Mouse (Mus musculus) myocyte (in vitro differentiated cells): Measurements from ENCODE around the gene Baz2b. TPM values are rescaled to one million over a fixed set of nuclear protein-coding genes. Genes with fewer than 3 reads are reported as not detected.

ENCODE experiments used
- H3K27me3 ChIP-seq: one replicate; pipeline ENCODE4 v1.6.1; 2011; ENCODE audit not compliant: control insufficient read depth, insufficient read depth, insufficient read length
- H3K36me3 ChIP-seq: one replicate; pipeline ENCODE4 v1.6.1; 2011; ENCODE audit not compliant: control insufficient read depth, insufficient read depth
- H3K4me2 ChIP-seq: one replicate; pipeline ENCODE4 v1.6.1; 2011; ENCODE audit warnings: low read depth, control low read depth
- H3K4me3 ChIP-seq: one replicate; pipeline ENCODE4 v1.5.1; 2011; ENCODE audit warnings: mild to moderate bottlenecking, control low read depth, moderate library complexity
- H3K79me2 ChIP-seq: one replicate; pipeline ENCODE4 v1.6.1; 2011; ENCODE audit not compliant: control insufficient read depth, insufficient read depth
- H3ac ChIP-seq: one replicate; pipeline ENCODE4 v1.6.1; 2011; ENCODE audit not compliant: control insufficient read depth, insufficient read length
- CEBPB ChIP-seq: IDR thresholded peaks from 2 replicates; pipeline ENCODE4 v1.6.1; 2011; ENCODE audit warnings: mild to moderate bottlenecking, moderate library complexity; ENCODE audit not compliant: poor library complexity, insufficient read depth, severe bottlenecking
- E2F4 ChIP-seq: IDR thresholded peaks from one replicate; pipeline ENCODE4 v1.6.1; 2011; ENCODE audit warnings: mild to moderate bottlenecking, control low read depth, moderate library complexity; ENCODE audit not compliant: insufficient read depth
- MAX ChIP-seq: IDR thresholded peaks from one replicate; pipeline ENCODE4 v1.6.1; 2011; ENCODE audit warnings: low read depth, mild to moderate bottlenecking, control low read depth
- MYOD1 ChIP-seq, 3 experiments: IDR thresholded peaks; one replicate each; pipeline ENCODE4 v1.6.1; 2011; ENCODE audit warnings: control low read depth in 2 of 3, low read depth in 2 of 3, mild to moderate bottlenecking in 2 of 3, moderate library complexity in 1 of 3; ENCODE audit not compliant: insufficient read length in 2 of 3, control insufficient read depth in 1 of 3
- MYOG ChIP-seq, 3 experiments: IDR thresholded peaks; one replicate each; pipeline ENCODE4 v1.6.1; 2011; ENCODE audit warnings: control low read depth in 2 of 3, low read depth in 2 of 3, mild to moderate bottlenecking in 2 of 3; ENCODE audit not compliant: insufficient read length in 2 of 3, control insufficient read depth in 1 of 3, insufficient read depth in 1 of 3
- POLR2A ChIP-seq: IDR thresholded peaks from one replicate; pipeline ENCODE4 v1.6.1; 2011; ENCODE audit warnings: low read depth, mild to moderate bottlenecking, control low read depth, moderate library complexity; ENCODE audit not compliant: insufficient read length
- POLR2AphosphoS2 ChIP-seq: IDR thresholded peaks from one replicate; pipeline ENCODE4 v1.6.1; 2011; ENCODE audit warnings: low read depth, control low read depth; ENCODE audit not compliant: insufficient read length
- REST ChIP-seq: IDR thresholded peaks from one replicate; pipeline ENCODE4 v1.6.1; 2011; ENCODE audit warnings: mild to moderate bottlenecking, control low read depth, moderate library complexity; ENCODE audit not compliant: insufficient read depth, insufficient read length
- SRF ChIP-seq: IDR thresholded peaks from one replicate; pipeline ENCODE4 v1.6.1; 2011; ENCODE audit warnings: low read depth; ENCODE audit not compliant: control insufficient read depth, insufficient read length
- TCF12 ChIP-seq: IDR thresholded peaks from one replicate; pipeline ENCODE4 v1.6.1; 2011; ENCODE audit warnings: mild to moderate bottlenecking, control low read depth; ENCODE audit not compliant: poor library complexity, insufficient read depth, severe bottlenecking
- TCF3 ChIP-seq: IDR thresholded peaks from one replicate; pipeline ENCODE4 v1.6.1; 2011; ENCODE audit warnings: low read depth, control low read depth; ENCODE audit not compliant: insufficient read length
- USF1 ChIP-seq: IDR thresholded peaks from one replicate; pipeline ENCODE4 v1.6.1; 2011; ENCODE audit warnings: low read depth, mild to moderate bottlenecking, control low read depth, moderate library complexity
- polyA plus RNA-seq: library from polyadenylated mRNA; unstranded; fragments of >200 nt; fragmentation: generic; extraction: Trizol; gene quantifications from one replicate; pipeline ENCODE4 v1.2.1, GENCODE M21; 2012; ENCODE audit warnings: missing spikeins

Gene Baz2b
- polyA plus RNA-seq, 1 experiment: 11.8 TPM

GRCm38 (mm10) chr2:60071813-60072212 lies 137.8 kb downstream of the Baz2b start:
- H3K4me2 ChIP-seq: no peak overlapping the region
- H3K27me3 ChIP-seq: no peaks in the 10 kb centered on the region
- no peaks in the 10 kb centered on the region for H3K79me2 ChIP-seq
- H3ac ChIP-seq: no peak overlapping the region
- TF ChIP-seq USF1 (no peak), E2F4 (no peak), MYOD1 (IDR thresholded peaks at IDR 0.05; ENCODE audit: control insufficient read depth in 1 of 3, insufficient read length in 2 of 3, low read depth in 2 of 3) (no peak), TCF12 (no peak), POLR2AphosphoS2 (no peak), TCF3 (no peak), MAX (no peak), POLR2A (no peak), REST (no peak), SRF (no peak), MYOG (IDR thresholded peaks at IDR 0.05; ENCODE audit: control insufficient read depth in 1 of 3, insufficient read depth in 1 of 3, insufficient read length in 2 of 3, low read depth in 2 of 3) (no peak), CEBPB (no peak)
- peaks cover 8% of the 10 kb centered on the region for H3K36me3 ChIP-seq
- H3K4me3 ChIP-seq: no peak overlapping the region

DNA sequence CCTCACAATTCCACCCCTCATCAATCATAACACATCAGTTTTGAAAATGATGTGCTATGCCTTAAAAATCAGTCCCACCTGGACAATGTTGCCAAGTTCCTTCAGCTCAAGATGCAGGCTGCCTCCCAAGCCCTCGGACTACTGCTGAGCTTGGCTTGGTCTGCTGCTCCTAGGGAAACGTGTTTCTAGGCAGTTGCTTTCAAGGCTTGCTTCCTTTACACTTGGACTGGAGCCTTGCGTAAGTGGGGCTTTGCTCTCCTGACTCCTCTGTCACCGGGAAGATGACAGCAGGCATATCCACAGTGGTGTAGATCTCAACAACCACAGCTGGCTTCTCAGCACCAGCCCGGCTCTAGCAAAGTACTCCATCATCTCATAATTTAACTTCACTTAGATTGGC lies 138.7 kb downstream of the Baz2b start:
- no peak for TF ChIP-seq MYOD1 (IDR thresholded peaks at IDR 0.05; ENCODE audit: control insufficient read depth in 1 of 3, insufficient read length in 2 of 3, low read depth in 2 of 3)

DNA sequence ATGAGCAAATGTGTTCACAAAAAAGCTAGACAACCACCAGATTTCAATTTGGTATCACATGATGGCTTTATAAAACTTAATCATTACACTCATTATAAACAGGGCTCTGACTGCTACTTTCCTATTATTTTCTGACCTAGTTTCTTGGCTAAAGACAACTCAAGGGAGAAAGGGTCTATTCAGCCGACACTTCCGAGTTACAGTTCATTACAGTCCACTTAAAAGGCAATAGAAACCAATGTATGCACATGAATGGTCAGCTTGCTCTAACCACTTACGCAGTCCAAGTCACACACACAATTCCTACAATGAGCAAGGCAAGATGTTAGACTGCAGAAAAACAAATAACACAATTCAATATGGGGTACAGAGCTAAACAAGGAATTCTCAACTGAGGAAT lies 141.2 kb downstream of the Baz2b start:
- Histone ChIP-seq H3K27me3 (no peaks in the 10 kb centered on the region), H3ac (no peak overlapping the region), H3K4me2 (no peak overlapping the region), H3K79me2 (no peaks in the 10 kb centered on the region), H3K4me3 (no peak overlapping the region), H3K36me3 (peaks cover 1% of the 10 kb centered on the region)
- TF ChIP-seq MAX: no peak
- no peak for TF ChIP-seq TCF3
- no peak for TF ChIP-seq POLR2AphosphoS2
- no peak for TF ChIP-seq USF1
- TF ChIP-seq SRF: no peak
- TF ChIP-seq CEBPB: no peak
- TF ChIP-seq MYOG (IDR thresholded peaks at IDR 0.05; ENCODE audit: control insufficient read depth in 1 of 3, insufficient read depth in 1 of 3, insufficient read length in 2 of 3, low read depth in 2 of 3): no peak
- TF ChIP-seq TCF12: no peak
- no peak for TF ChIP-seq REST
- no peak for TF ChIP-seq E2F4
- no peak for TF ChIP-seq MYOD1 (IDR thresholded peaks at IDR 0.05; ENCODE audit: control insufficient read depth in 1 of 3, insufficient read length in 2 of 3, low read depth in 2 of 3)
- TF ChIP-seq POLR2A: no peak

More for the DNA sequence above, 138.7 kb downstream of the Baz2b start:
- H3K36me3 ChIP-seq: peaks cover 8% of the 10 kb centered on the region
- no peak overlapping the region for H3K4me3 ChIP-seq
- H3K27me3 ChIP-seq: no peaks in the 10 kb centered on the region
- H3K79me2 ChIP-seq: no peaks in the 10 kb centered on the region
- H3K4me2 ChIP-seq: no peak overlapping the region
- no peak overlapping the region for H3ac ChIP-seq

DNA sequence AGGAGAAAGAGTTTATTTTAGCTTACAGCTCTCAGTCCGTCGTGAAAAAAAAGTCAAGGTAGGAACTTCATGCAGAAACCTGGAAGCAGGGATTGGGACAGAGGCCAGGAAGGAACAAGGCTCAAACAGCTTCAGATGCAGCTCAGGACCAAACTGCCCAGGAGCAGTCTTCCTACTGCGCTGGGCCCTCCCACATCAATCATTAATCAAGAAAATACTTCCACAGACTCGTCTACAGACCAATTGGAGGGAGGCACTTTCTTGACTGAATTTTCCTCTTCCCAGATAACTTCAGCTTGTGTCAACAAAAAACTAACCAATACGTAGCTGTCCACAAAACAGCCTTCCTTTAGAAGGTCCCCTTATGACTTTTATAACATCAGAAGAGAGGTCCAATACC lies 144.2 kb downstream of the Baz2b start:
- Histone ChIP-seq H3K27me3 (no peaks in the 10 kb centered on the region), H3K4me3 (no peak overlapping the region), H3K4me2 (no peak overlapping the region), H3K79me2 (no peaks in the 10 kb centered on the region), H3K36me3 (no peaks in the 10 kb centered on the region), H3ac (no peak overlapping the region)
- TF ChIP-seq TCF3 (no peak), MAX (no peak), POLR2AphosphoS2 (no peak)

DNA sequence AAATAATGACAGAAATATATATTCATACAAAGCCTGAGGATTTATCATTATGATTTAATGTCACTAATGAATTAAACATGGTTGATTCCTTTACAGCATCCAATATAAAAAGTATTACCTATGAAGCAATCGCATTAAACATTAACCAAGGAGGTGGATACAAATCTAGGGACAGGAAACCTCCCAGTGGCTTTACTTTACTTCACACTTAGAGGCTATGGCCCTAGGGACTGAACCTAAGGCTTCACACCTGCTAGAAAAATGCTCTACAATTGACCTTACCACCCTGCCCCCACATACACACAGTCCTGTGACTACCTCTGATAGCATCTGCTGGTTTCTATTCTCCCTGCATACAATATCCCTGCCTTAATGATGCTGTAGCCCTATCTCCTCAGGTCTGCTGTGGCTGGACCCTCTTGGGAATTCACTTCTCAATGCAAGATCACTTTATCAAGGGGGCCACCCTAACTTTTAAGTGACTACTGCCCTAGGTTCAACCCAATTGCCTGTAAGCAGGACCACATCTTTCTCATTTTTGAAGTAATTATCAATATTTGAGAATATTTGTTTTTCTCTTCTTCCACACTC lies 149.4 kb downstream of the Baz2b start:
- H3ac ChIP-seq: no peak overlapping the region
- no peaks in the 10 kb centered on the region for H3K36me3 ChIP-seq
- no peak overlapping the region for H3K4me3 ChIP-seq
- no peak overlapping the region for H3K4me2 ChIP-seq
- peaks cover 4% of the 10 kb centered on the region for H3K79me2 ChIP-seq
- no peak for TF ChIP-seq CEBPB
- TF ChIP-seq MYOD1 (IDR thresholded peaks at IDR 0.05; ENCODE audit: control insufficient read depth in 1 of 3, insufficient read length in 2 of 3, low read depth in 2 of 3): no peak
- TF ChIP-seq POLR2A: no peak
- TF ChIP-seq TCF3: no peak
- TF ChIP-seq TCF12: no peak
- TF ChIP-seq MAX: no peak
- TF ChIP-seq MYOG (IDR thresholded peaks at IDR 0.05; ENCODE audit: control insufficient read depth in 1 of 3, insufficient read depth in 1 of 3, insufficient read length in 2 of 3, low read depth in 2 of 3): no peak
- no peak for TF ChIP-seq E2F4
- TF ChIP-seq SRF: no peak
- no peak for TF ChIP-seq USF1
- no peak for TF ChIP-seq REST
- TF ChIP-seq POLR2AphosphoS2: no peak
- H3K27me3 ChIP-seq: no peaks in the 10 kb centered on the region
